Mouse (Mus musculus): ENCODE data around the gene Ldlrad3.

Ldlrad3 gene

GRCm38 (mm10) chr2:101966017-101966416, 220.2 kb downstream of the Ldlrad3 start:
- no peak for DNase-seq (ENCODE audit: low spot score)

GRCm38 (mm10) chr2:101965515-101965914, 220.7 kb downstream of the Ldlrad3 start:
- no peak for DNase-seq (ENCODE audit: low spot score)

GRCm38 (mm10) chr2:101963367-101963766, 222.8 kb downstream of the Ldlrad3 start:
- no peak for DNase-seq (ENCODE audit: low spot score)

GRCm38 (mm10) chr2:101962349-101962748, 223.8 kb downstream of the Ldlrad3 start:
- DNase-seq (ENCODE audit: low spot score) = no peak

- DNase-seq (ENCODE audit: low spot score) = no peak
Measured at GRCm38 (mm10) chr2:101961391-101961790, 224.8 kb downstream of the Ldlrad3 start.

- no peak for DNase-seq (ENCODE audit: low spot score)
Measured at GRCm38 (mm10) chr2:101960658-101961057, 225.5 kb downstream of the Ldlrad3 start.

GRCm38 (mm10) chr2:101956125-101956524, 230.1 kb downstream of the Ldlrad3 start:
- no peak for DNase-seq (ENCODE audit: low spot score)

- DNase-seq (ENCODE audit: low spot score) = no peak
Measured at GRCm38 (mm10) chr2:101952951-101953361, 233.2 kb downstream of the Ldlrad3 start.

- no peak for DNase-seq (ENCODE audit: low spot score)
Measured at GRCm38 (mm10) chr2:101950716-101951520, 235.3 kb downstream of the Ldlrad3 start.

- no peak for DNase-seq (ENCODE audit: low spot score)
Measured at GRCm38 (mm10) chr2:101935006-101935405, 251.2 kb downstream of the Ldlrad3 start.

- no peak for DNase-seq (ENCODE audit: low spot score)
Measured at GRCm38 (mm10) chr2:101933301-101933700, 252.9 kb downstream of the Ldlrad3 start.

GRCm38 (mm10) chr2:101932169-101932936, 253.8 kb downstream of the Ldlrad3 start:
- no peak for DNase-seq (ENCODE audit: low spot score)

- DNase-seq (ENCODE audit: low spot score) = no peak
Measured at GRCm38 (mm10) chr2:101925591-101926188, 260.5 kb downstream of the Ldlrad3 start.

- DNase-seq (ENCODE audit: low spot score) = no peak
Measured at GRCm38 (mm10) chr2:101925183-101925582, 261.0 kb downstream of the Ldlrad3 start.

GRCm38 (mm10) chr2:101923181-101923580, 263.0 kb downstream of the Ldlrad3 start:
- DNase-seq (ENCODE audit: low spot score) = no peak

GRCm38 (mm10) chr2:101922302-101922701, 263.9 kb downstream of the Ldlrad3 start:
- DNase-seq (ENCODE audit: low spot score) = no peak

GRCm38 (mm10) chr2:101920136-101920554, 266.0 kb downstream of the Ldlrad3 start:
- no peak for DNase-seq (ENCODE audit: low spot score)

- DNase-seq (ENCODE audit: low spot score) = no peak
Measured at GRCm38 (mm10) chr2:101918518-101918917, 267.7 kb downstream of the Ldlrad3 start.

GRCm38 (mm10) chr2:101909326-101910080, 276.7 kb downstream of the Ldlrad3 start:
- DNase-seq (ENCODE audit: low spot score) = no peak

- DNase-seq (ENCODE audit: low spot score) = no peak
Measured at GRCm38 (mm10) chr2:101908773-101909172, 277.4 kb downstream of the Ldlrad3 start.

GRCm38 (mm10) chr2:101907386-101908022, 278.7 kb downstream of the Ldlrad3 start:
- DNase-seq (ENCODE audit: low spot score) = no peak

GRCm38 (mm10) chr2:101906379-101906690, 279.9 kb downstream of the Ldlrad3 start:
- no peak for DNase-seq (ENCODE audit: low spot score)

Measured in testis, postnatal 10 days (tissue).